Mouse (Mus musculus) heart, postnatal 10 days (tissue): Measurements from ENCODE around the gene Krtap14. TPM values are rescaled to one million over a fixed set of nuclear protein-coding genes. Genes with fewer than 3 reads are reported as not detected.

Experiments
- DNase-seq, 2 experiments: peaks; one replicate each; pipeline ENCODE4 v3.0.0; 2021
- intact Hi-C: fragments of 180-260 bp; cut with DNase I; formaldehyde crosslinking; loops from one replicate; pipeline ENCODE4 v1.15.1; 2025
- total RNA-seq, 2 experiments: library from RNA; stranded (reverse); gene quantifications; 2 replicates each; pipeline ENCODE4 v1.2.3; 2021

The Krtap14 gene
- total RNA-seq = not detected

DNA sequence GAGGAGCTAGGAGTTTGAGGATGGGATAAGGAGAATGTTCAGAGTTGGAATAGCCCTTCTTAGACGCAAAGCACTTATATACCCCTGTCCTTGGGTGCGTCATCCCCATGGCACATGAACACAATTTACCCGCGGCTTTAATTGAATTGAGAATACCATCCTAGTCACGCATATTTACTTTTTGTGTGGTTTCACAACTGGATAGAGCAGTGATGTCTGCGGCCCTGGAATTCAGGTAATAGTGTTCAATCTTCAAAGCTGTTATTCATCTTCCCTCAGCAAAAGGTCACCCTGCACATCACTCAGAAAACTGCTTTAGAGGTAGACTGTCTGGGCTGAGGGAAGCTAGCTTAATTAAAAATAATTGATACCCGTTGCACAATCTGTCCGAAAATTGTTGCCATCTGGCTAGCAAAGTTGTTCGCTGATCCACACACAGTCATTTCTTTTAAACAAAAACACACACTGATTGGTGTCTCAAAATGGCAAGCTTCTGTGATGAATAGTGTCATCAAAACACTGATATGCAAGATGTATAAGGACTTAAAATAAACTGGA, at the start of gene Krtap14:
Gene Krtap14 (minus strand): TSS at position 51 of the 558 bp plus-strand sequence.
- intact Hi-C loops = loop anchor here (10.0 kb wide), 1 partner anchor 431 kb away; no protein-coding TSS in a partner anchor
- no peak for DNase-seq

- intact Hi-C loops = no loop called here
Measured at GRCm38 (mm10) chr16:88874169-88874568, 48.2 kb upstream of the Krtap14 start, which contains the start of gene Krtap19-2. Gene Krtap19-2 (minus strand): TSS chr16:88874269.

GRCm38 (mm10) chr16:88869311-88869710, 43.4 kb upstream of the Krtap14 start, which contains the start of gene Krtap19-1:
Gene Krtap19-1 (minus strand): TSS chr16:88869411.
- intact Hi-C loops = no loop called here
- DNase-seq = no peak

More at GRCm38 (mm10) chr16:88874169-88874568, 48.2 kb upstream of the Krtap14 start, which contains the start of gene Krtap19-2:
- no peak for DNase-seq

DNA sequence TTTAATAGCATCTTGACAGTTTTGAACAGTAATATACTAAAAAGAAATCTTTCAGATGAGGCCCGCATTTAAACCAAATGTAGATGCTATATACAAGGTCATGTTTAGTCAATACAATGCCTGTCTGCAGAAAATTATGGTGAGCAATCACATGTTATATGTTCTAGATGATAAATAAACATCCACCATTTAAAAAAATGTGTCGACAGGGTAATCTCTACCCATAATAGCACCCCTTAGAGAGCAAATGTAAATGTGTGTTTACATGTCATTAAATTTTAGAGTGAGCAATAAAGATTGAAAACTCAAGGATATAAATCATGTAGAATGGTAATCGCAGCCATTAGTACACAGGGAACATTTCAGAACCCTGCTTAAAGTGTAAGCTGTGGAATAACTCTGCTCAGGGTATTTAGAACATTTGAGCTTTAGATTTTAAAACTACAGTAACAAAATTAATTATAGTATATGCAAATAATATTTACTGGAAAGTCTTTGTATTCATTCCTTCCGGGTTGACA, 39.0 kb upstream of the Krtap14 start:
- no peak for DNase-seq
- intact Hi-C loops = no loop called here

DNA sequence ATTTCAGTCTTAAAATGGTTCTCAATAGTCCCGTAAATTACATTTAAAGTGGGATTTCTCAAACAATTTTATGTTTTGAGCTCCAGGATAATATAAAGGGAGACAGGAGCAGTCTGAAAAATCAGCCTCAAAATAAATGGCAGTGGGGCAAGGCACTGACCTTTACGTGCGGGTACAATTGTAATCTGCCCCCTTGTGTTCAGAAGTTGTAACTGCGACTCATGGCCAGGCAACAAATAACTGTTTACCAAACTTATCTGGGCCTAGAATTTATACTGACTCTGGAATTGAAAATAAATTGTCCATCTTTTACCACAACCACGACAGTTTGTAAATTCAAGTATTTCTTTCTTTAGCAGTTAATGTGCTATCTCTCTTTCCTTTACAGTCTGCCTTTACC, 25.5 kb upstream of the Krtap14 start:
- intact Hi-C loops = no loop called here
- peak; percentile 7 to 14 for DNase-seq

- no peak for DNase-seq
- intact Hi-C loops = no loop called here
Measured at GRCm38 (mm10) chr16:88848558-88848957, 22.6 kb upstream of the Krtap14 start.

- intact Hi-C loops = no loop called here
- no peak for DNase-seq
Measured at GRCm38 (mm10) chr16:88847363-88847762, 21.4 kb upstream of the Krtap14 start.

DNA sequence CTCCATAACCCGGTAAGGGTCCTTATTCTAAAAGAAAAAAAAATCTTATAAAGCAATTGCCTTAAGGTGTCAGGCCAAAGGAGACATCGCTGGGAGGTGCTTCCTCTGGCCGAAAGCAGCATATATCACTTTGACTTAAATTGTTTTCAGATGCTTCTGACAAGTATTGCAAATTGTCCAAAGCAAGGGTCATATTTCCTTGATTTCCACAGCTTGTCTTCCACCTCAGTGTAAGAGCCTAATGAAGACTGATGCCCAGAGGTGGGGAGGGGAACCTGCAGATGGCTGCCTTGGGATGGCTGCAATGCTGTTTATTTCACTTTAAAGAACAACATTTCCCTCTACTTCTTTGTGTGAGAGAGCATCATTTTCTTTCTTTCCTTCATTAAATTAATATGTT, 1.0 kb upstream of the Krtap14 start:
- intact Hi-C loops = loop anchor here (10.0 kb wide), 1 partner anchor 432 kb away; no protein-coding TSS in a partner anchor
- no peak for DNase-seq

- intact Hi-C loops = loop anchor here (10.0 kb wide), 1 partner anchor 429 kb away; no protein-coding TSS in a partner anchor
- peak; percentile 3 to 8 for DNase-seq
Measured at GRCm38 (mm10) chr16:88823736-88824135, 2.2 kb downstream of the Krtap14 start.

GRCm38 (mm10) chr16:88820066-88820465, 5.9 kb downstream of the Krtap14 start, which contains the start of gene Krtap15:
Gene Krtap15 (plus strand): TSS chr16:88820215.
- DNase-seq = no peak
- intact Hi-C loops = loop anchor here (10.0 kb wide), 1 partner anchor 425 kb away; no protein-coding TSS in a partner anchor

GRCm38 (mm10) chr16:88811827-88812226, 14.1 kb downstream of the Krtap14 start, which contains the start of gene Gm20741:
Gene Gm20741 (minus strand): TSS chr16:88812220.
- no peak for DNase-seq
- intact Hi-C loops = no loop called here

GRCm38 (mm10) chr16:88786786-88787185, 39.2 kb downstream of the Krtap14 start:
- no peak for DNase-seq
- intact Hi-C loops = no loop called here

DNA sequence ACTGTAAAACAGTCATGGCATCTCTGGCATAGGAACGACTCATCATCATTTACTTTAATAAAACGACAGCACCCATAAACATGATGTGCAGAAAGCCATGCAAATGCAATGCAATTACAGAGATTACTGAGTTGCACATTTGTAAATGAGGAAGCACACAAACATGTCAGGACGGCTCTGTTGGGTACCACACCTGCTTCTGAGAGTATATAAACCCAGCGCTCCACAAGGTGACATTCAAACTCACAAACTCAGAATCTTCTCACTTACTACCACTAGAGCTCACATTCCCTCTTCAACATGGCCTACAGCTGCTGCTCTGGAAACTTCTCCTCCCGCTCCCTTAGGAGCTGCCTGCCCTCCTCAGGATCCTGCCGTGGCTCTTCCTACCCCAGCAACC, 48.3 kb downstream of the Krtap14 start, which contains the start of gene Gm5965:
Gene Gm5965 (plus strand): TSS at position 301 of the 400 bp plus-strand sequence.
- intact Hi-C loops = no loop called here

GRCm38 (mm10) chr16:88774106-88774505, 51.8 kb downstream of the Krtap14 start, which contains the start of gene 2310057N15Rik:
Gene 2310057N15Rik (minus strand): TSS chr16:88774206.
- intact Hi-C loops = no loop called here

More for the DNA sequence above, 48.3 kb downstream of the Krtap14 start, which contains the start of gene Gm5965:
- DNase-seq = no peak

More at GRCm38 (mm10) chr16:88774106-88774505, 51.8 kb downstream of the Krtap14 start, which contains the start of gene 2310057N15Rik:
- DNase-seq = no peak

Other genes with a start within 250 kb of the Krtap14 start
- not detected for gene Krtap24-1, start 213.9 kb downstream of the Krtap14 start, total RNA-seq
- not detected for gene 2310079G19Rik, start 198.5 kb downstream of the Krtap14 start, total RNA-seq
- gene Krtap26-1, start 178.3 kb downstream of the Krtap14 start, total RNA-seq = not detected
- gene Krtap27-1, start 154.5 kb downstream of the Krtap14 start, total RNA-seq = not detected
- gene 2310061N02Rik, start 118.2 kb downstream of the Krtap14 start, total RNA-seq = not detected
- gene Krtap13-1, start 97.3 kb downstream of the Krtap14 start, total RNA-seq = not detected
- not detected for gene Krtap13, start 74.5 kb downstream of the Krtap14 start, total RNA-seq
- not detected for gene 2310034C09Rik, start 67.3 kb downstream of the Krtap14 start, total RNA-seq
- not detected for gene 2310057N15Rik, start 51.9 kb downstream of the Krtap14 start, total RNA-seq
- not detected for gene Gm5965, start 48.2 kb downstream of the Krtap14 start, total RNA-seq
- gene Gm20741, start 13.9 kb downstream of the Krtap14 start, total RNA-seq = not detected
- gene Krtap15, start 5.9 kb downstream of the Krtap14 start, total RNA-seq = not detected
- gene Krtap19-1, start 43.3 kb upstream of the Krtap14 start, total RNA-seq = not detected
- gene Krtap19-2, start 48.1 kb upstream of the Krtap14 start, total RNA-seq = not detected
- not detected for gene Krtap19-3, start 51.9 kb upstream of the Krtap14 start, total RNA-seq
- not detected for gene Krtap19-4, start 58.9 kb upstream of the Krtap14 start, total RNA-seq
- gene Krtap19-5, start 70.3 kb upstream of the Krtap14 start, total RNA-seq = not detected
- not detected for gene Krtap19-9b, start 106.1 kb upstream of the Krtap14 start, total RNA-seq
- not detected for gene Krtap16-3, start 136.7 kb upstream of the Krtap14 start, total RNA-seq
- gene Krtap22-2, start 184.6 kb upstream of the Krtap14 start, total RNA-seq = not detected
- not detected for gene Gm10229, start 189.1 kb upstream of the Krtap14 start, total RNA-seq
- gene Krtap6-1, start 205.6 kb upstream of the Krtap14 start, total RNA-seq = not detected
- not detected for gene Gm10228, start 215.3 kb upstream of the Krtap14 start, total RNA-seq
- not detected for gene Krtap6-5, start 221.7 kb upstream of the Krtap14 start, total RNA-seq
- not detected for gene 1110025L11Rik, start 237.9 kb upstream of the Krtap14 start, total RNA-seq